Mouse (Mus musculus): ENCODE data around the gene Pik3r5. TPM values are rescaled to one million over a fixed set of nuclear protein-coding genes. Genes with fewer than 3 reads are reported as not detected.
A peak's percentile ranks its signal among the peaks of the same experiment; 100 is the strongest.

The Pik3r5 gene
- polyA plus RNA-seq, 1 experiment = 0.69 TPM

DNA sequence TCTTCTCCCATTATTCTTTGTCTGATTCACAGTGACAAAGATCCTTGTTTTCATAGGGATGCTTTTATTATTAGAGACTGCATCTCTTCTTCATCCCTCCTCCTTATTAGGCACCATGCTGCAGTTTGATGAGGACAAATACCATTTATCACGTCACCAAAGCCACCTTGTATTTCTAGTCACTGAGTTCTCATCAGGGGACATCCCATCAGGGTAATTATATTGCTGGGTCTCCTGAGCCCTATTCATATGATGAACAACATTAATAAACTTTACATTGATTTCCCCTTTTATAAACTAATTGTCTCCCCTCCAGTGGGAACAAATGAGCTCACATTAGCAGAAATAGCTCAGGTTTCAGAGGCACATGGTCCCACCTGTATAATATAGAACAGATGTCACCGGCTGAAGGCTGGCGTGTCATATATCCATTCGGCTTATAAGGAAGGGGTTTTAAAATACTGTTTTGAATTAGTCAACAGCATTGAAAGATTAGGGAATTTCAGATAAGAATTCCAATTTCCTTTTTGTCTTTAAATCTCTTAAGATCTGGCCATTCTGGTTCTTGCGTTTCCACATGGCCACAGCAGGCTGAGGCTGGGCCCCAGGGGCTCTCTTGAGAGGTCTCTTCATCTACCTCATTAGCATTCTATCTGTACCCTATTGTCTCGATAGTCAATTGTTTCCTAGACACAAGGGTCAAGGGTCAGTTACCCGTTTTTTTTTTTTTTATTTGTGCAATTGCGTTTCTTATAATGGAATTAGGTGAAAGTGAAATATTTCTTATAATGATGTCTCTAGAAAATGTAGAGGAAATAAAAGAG lies 6.2 kb upstream of the Pik3r5 start:
- H3K4me3 ChIP-seq (ENCODE audit: control insufficient read depth, low read depth, low read length) = no peak overlapping the region
- no peaks in the 10 kb centered on the region for H3K4me1 ChIP-seq (ENCODE audit: control insufficient read depth, insufficient read depth, low read length)
- no peak overlapping the region for H3K27ac ChIP-seq (ENCODE audit: control insufficient read depth, insufficient read depth, low read depth, low read length)
- no peak for TF ChIP-seq CTCF (IDR thresholded peaks at IDR 0.05; ENCODE audit: control insufficient read depth, insufficient read depth, insufficient replicate concordance, low read depth, low read length)
- no peak for TF ChIP-seq POLR2A (IDR thresholded peaks at IDR 0.05; ENCODE audit: control insufficient read depth, low read depth, low read length)
- no peaks in the 10 kb centered on the region for H3K36me3 ChIP-seq (ENCODE audit: control insufficient read depth, insufficient read depth, low read length)
- no peaks in the 10 kb centered on the region for H3K27me3 ChIP-seq (ENCODE audit: control insufficient read depth, insufficient read depth, low read length)

DNA sequence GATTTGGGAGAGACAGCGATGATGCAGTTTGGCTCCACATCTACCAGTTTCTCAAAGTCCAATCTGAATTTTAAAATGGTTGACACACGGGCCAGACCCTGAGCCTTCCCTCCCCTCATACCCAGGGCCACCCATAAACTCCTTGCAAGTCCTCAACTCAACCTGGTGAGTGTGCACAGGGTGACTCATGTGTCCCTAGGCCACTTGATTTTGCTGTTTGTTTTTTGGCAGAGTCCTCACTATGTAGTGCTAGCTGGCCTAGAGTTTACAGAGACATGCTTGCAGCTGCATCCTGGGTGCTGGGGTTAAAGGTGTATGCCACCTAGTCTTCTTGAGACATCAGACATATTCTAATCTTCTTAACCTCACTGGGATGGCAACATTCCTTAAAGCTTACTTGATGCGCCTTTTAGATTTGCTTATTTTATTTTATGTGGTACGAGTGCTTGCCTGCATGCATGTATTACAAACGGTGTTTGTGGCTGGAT lies 4.8 kb upstream of the Pik3r5 start:
- Histone ChIP-seq H3K27me3 (ENCODE audit: control insufficient read depth, insufficient read depth, low read length) (no peaks in the 10 kb centered on the region), H3K4me1 (ENCODE audit: control insufficient read depth, insufficient read depth, low read length) (peaks cover 2% of the 10 kb centered on the region), H3K36me3 (ENCODE audit: control insufficient read depth, insufficient read depth, low read length) (no peaks in the 10 kb centered on the region), H3K4me3 (ENCODE audit: control insufficient read depth, low read depth, low read length) (no peak overlapping the region), H3K27ac (ENCODE audit: control insufficient read depth, insufficient read depth, low read depth, low read length) (no peak overlapping the region)
- TF ChIP-seq CTCF (IDR thresholded peaks at IDR 0.05; ENCODE audit: control insufficient read depth, insufficient read depth, insufficient replicate concordance, low read depth, low read length) (no peak), POLR2A (IDR thresholded peaks at IDR 0.05; ENCODE audit: control insufficient read depth, low read depth, low read length) (no peak)

GRCm38 (mm10) chr11:68430662-68431061 lies 1.3 kb upstream of the Pik3r5 start:
- Histone ChIP-seq H3K27ac (ENCODE audit: control insufficient read depth, insufficient read depth, low read depth, low read length) (no peak overlapping the region), H3K36me3 (ENCODE audit: control insufficient read depth, insufficient read depth, low read length) (no peaks in the 10 kb centered on the region), H3K27me3 (ENCODE audit: control insufficient read depth, insufficient read depth, low read length) (no peaks in the 10 kb centered on the region), H3K4me3 (ENCODE audit: control insufficient read depth, low read depth, low read length) (no peak overlapping the region), H3K4me1 (ENCODE audit: control insufficient read depth, insufficient read depth, low read length) (peaks cover 6% of the 10 kb centered on the region)
- no peak for TF ChIP-seq CTCF (IDR thresholded peaks at IDR 0.05; ENCODE audit: control insufficient read depth, insufficient read depth, insufficient replicate concordance, low read depth, low read length)
- TF ChIP-seq POLR2A (IDR thresholded peaks at IDR 0.05; ENCODE audit: control insufficient read depth, low read depth, low read length) = no peak

DNA sequence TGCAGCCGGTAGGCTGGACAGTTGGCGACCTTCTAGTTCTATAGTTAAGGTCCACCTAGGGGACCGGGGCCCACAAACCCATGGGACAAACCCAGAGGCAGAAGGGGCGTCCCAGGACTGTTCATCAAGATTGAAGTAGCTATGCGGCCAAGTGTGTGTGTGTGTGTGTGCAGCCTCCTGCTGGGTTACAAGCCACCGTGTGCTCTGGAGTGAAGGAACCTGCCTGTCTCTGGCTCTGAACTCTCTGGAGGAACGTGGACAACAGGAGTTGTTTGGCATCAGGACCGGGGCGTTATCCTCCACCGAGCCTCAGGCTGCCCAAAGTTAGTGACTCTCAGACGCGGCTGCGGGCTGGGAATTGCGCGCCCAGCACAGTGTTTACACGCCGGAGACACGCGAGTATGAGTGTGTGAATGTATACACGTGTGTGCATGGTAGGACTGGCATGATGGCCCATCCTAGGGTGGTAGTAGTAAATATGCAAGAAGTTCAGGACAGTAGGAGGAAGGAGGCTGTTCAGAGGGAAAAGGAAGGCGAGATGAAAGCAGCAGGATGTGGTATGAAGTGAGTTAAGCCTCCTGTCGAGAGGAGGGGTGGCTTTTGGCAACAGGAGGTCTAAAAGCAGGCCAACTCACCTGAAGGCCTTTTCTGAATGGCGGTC lies 570 bp downstream of the Pik3r5 start:
- no peak for TF ChIP-seq CTCF (IDR thresholded peaks at IDR 0.05; ENCODE audit: control insufficient read depth, insufficient read depth, insufficient replicate concordance, low read depth, low read length)
- no peak for TF ChIP-seq POLR2A (IDR thresholded peaks at IDR 0.05; ENCODE audit: control insufficient read depth, low read depth, low read length)
- H3K4me1 ChIP-seq (ENCODE audit: control insufficient read depth, insufficient read depth, low read length) = peaks cover 6% of the 10 kb centered on the region
- no peaks in the 10 kb centered on the region for H3K27me3 ChIP-seq (ENCODE audit: control insufficient read depth, insufficient read depth, low read length)
- peak overlapping the region; percentile 79 for H3K4me3 ChIP-seq (ENCODE audit: control insufficient read depth, low read depth, low read length)
- H3K27ac ChIP-seq (ENCODE audit: control insufficient read depth, insufficient read depth, low read depth, low read length) = no peak overlapping the region
- H3K36me3 ChIP-seq (ENCODE audit: control insufficient read depth, insufficient read depth, low read length) = no peaks in the 10 kb centered on the region

DNA sequence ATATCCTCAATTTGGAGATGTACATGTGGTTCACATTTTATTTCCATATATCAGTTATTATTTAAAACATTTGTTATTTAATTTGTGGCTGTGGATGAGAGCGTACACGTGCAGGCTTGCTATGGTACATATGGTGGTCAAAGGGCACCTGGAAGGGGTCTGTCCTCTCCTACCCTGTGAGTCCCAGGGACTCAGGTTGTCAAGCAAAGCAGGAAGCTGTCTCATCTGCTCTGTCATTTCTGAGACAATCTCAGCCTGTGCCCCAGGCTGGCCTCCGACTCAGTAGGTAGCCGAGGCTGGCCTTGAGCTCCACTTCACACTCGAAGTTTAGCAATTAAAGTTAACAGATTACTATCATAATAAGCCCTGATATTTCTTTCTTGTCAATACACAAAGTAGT lies 1.6 kb downstream of the Pik3r5 start:
- H3K4me1 ChIP-seq (ENCODE audit: control insufficient read depth, insufficient read depth, low read length) = peaks cover 6% of the 10 kb centered on the region
- no peaks in the 10 kb centered on the region for H3K36me3 ChIP-seq (ENCODE audit: control insufficient read depth, insufficient read depth, low read length)
- H3K4me3 ChIP-seq (ENCODE audit: control insufficient read depth, low read depth, low read length) = no peak overlapping the region
- H3K27ac ChIP-seq (ENCODE audit: control insufficient read depth, insufficient read depth, low read depth, low read length) = no peak overlapping the region
- no peaks in the 10 kb centered on the region for H3K27me3 ChIP-seq (ENCODE audit: control insufficient read depth, insufficient read depth, low read length)
- TF ChIP-seq CTCF (IDR thresholded peaks at IDR 0.05; ENCODE audit: control insufficient read depth, insufficient read depth, insufficient replicate concordance, low read depth, low read length) (no peak), POLR2A (IDR thresholded peaks at IDR 0.05; ENCODE audit: control insufficient read depth, low read depth, low read length) (no peak)

- H3K27ac ChIP-seq (ENCODE audit: control insufficient read depth, insufficient read depth, low read depth, low read length) = no peak overlapping the region
- H3K4me3 ChIP-seq (ENCODE audit: control insufficient read depth, low read depth, low read length) = no peak overlapping the region
- H3K27me3 ChIP-seq (ENCODE audit: control insufficient read depth, insufficient read depth, low read length) = no peaks in the 10 kb centered on the region
- peaks cover 6% of the 10 kb centered on the region for H3K4me1 ChIP-seq (ENCODE audit: control insufficient read depth, insufficient read depth, low read length)
- H3K36me3 ChIP-seq (ENCODE audit: control insufficient read depth, insufficient read depth, low read length) = no peaks in the 10 kb centered on the region
- TF ChIP-seq POLR2A (IDR thresholded peaks at IDR 0.05; ENCODE audit: control insufficient read depth, low read depth, low read length) (no peak), CTCF (IDR thresholded peaks at IDR 0.05; ENCODE audit: control insufficient read depth, insufficient read depth, insufficient replicate concordance, low read depth, low read length) (no peak)
These were observed 2.8 kb downstream of the Pik3r5 start for GRCm38 (mm10) chr11:68434697-68435096.

DNA sequence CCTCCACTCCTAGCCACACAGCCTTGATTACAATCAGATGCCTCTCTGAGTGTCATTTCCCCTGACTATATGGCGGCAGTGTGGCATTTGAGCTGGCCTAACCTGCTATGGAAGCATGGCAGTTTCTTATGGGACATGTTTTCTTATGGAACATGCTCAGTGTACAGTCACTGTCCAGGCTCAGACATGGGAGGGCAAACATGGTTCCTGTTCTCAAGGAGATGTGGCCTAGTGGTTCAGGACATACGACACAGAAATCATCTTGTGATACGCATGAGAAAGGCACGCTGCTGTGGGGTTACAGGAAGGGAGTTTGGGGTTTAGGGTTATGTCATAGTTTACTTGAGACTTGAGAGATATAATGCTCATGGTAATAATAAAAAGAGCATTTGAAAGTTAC lies 3.7 kb downstream of the Pik3r5 start:
- Histone ChIP-seq H3K36me3 (ENCODE audit: control insufficient read depth, insufficient read depth, low read length) (no peaks in the 10 kb centered on the region), H3K4me3 (ENCODE audit: control insufficient read depth, low read depth, low read length) (no peak overlapping the region), H3K4me1 (ENCODE audit: control insufficient read depth, insufficient read depth, low read length) (peaks cover 10% of the 10 kb centered on the region), H3K27me3 (ENCODE audit: control insufficient read depth, insufficient read depth, low read length) (no peaks in the 10 kb centered on the region), H3K27ac (ENCODE audit: control insufficient read depth, insufficient read depth, low read depth, low read length) (no peak overlapping the region)
- no peak for TF ChIP-seq CTCF (IDR thresholded peaks at IDR 0.05; ENCODE audit: control insufficient read depth, insufficient read depth, insufficient replicate concordance, low read depth, low read length)
- TF ChIP-seq POLR2A (IDR thresholded peaks at IDR 0.05; ENCODE audit: control insufficient read depth, low read depth, low read length) = no peak
